Mouse (Mus musculus) G1E (cell line): ENCODE measurements around the gene Hspa1b. TPM values are rescaled to one million over a fixed set of nuclear protein-coding genes. Genes with fewer than 3 reads are reported as not detected.
"Not testable (repeated sequence)": the region's sequence is repeated elsewhere in the genome, so short reads cannot be mapped to it uniquely, and the experiment has no call there.

ENCODE experiments used
- ATAC-seq: 2 replicates; pipeline ENCODE4 v1.8.0; 2016; ENCODE audit warnings: mild to moderate bottlenecking; ENCODE audit not compliant: insufficient number of reproducible peaks, poor library complexity, low FRiP score, severe bottlenecking; ENCODE audit errors: extremely low read depth
- DNase-seq: peaks from one replicate; pipeline ENCODE4 v3.0.0; 2012; ENCODE audit warnings: low spot score
- H3K27me3 ChIP-seq: 2 replicates; pipeline ENCODE4 v1.6.1; 2012; ENCODE audit warnings: mild to moderate bottlenecking, low read length, inconsistent platforms; ENCODE audit not compliant: insufficient read depth
- H3K36me3 ChIP-seq: replicated peaks from 2 replicates; pipeline ENCODE3; 2012; ENCODE audit warnings: mild to moderate bottlenecking, inconsistent platforms
- H3K4me1 ChIP-seq: 2 replicates; pipeline ENCODE4 v1.6.1; 2012; ENCODE audit warnings: low read depth, low read length, inconsistent platforms, mixed read lengths; ENCODE audit not compliant: insufficient read depth
- H3K4me3 ChIP-seq: 2 replicates; pipeline ENCODE4 v1.5.1; 2012; ENCODE audit warnings: low read depth, mild to moderate bottlenecking, inconsistent platforms, low read length, moderate library complexity, mixed read lengths
- H3K9me3 ChIP-seq: replicated peaks from 2 replicates; pipeline ENCODE4 v1.6.1; 2012; ENCODE audit warnings: inconsistent platforms
- CTCF ChIP-seq: IDR thresholded peaks from 2 replicates; pipeline ENCODE4 v1.5.1; 2012; ENCODE audit warnings: low read depth, low read length, inconsistent platforms, mixed read lengths
- GATA1 ChIP-seq: IDR thresholded peaks from 2 replicates; pipeline ENCODE4 v1.6.1; 2012; ENCODE audit warnings: borderline replicate concordance, low read length, inconsistent platforms, mixed read lengths
- GATA2 ChIP-seq: IDR thresholded peaks from 2 replicates; pipeline ENCODE4 v1.6.1; 2012; ENCODE audit warnings: low read depth, low read length, inconsistent platforms, borderline replicate concordance
- POLR2AphosphoS5 ChIP-seq: IDR thresholded peaks from 2 replicates; pipeline ENCODE4 v1.6.1; 2012; ENCODE audit warnings: low read depth, low read length, inconsistent platforms; ENCODE audit not compliant: insufficient replicate concordance
- TAL1 ChIP-seq: conservative IDR thresholded peaks from 2 replicates; pipeline ENCODE4 v1.6.1; 2012; ENCODE audit warnings: low read depth, low read length, inconsistent platforms, mixed read lengths
- polyA plus RNA-seq: library from polyadenylated mRNA; stranded (reverse); fragments of >175 nt; gene quantifications from 2 replicates; pipeline ENCODE4 v1.2.3, GENCODE M21; 2012
- total RNA-seq, 2 experiments: library from RNA; stranded (forward) in 1 of 2; stranded (reverse) in 1 of 2; fragments of 200-1000 nt in 1 of 2; fragments of >200 nt in 1 of 2; fragmentation: Nextera tagmentation in 1 of 2; gene quantifications; 2 replicates each; pipeline ENCODE4 v1.2.3; 2014 to 2017

Hspa1b gene
- total and polyA plus RNA-seq, 3 experiments, result 0.11 to 0.93 TPM; not detected in 1

DNA sequence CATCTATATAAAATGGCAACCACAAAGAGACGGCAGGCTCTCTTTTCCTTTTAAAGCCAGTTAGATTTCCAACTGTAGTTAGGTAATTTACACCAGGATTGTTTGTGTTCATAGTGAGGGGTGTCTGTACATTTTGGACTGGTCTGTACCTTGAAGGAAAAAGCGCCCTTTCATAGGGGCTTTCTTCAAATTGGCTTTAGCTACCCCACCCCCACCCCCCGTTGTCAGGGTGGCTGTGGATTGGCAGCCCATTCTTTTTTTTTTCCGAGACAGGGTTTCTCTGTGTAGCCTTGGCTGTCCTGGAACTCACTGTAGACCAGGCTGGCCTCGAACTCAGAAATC, 38.1 kb upstream of the Hspa1b start:
- H3K36me3 ChIP-seq, result peaks cover 58% of the 10 kb centered on the region
- H3K4me1 ChIP-seq, result peaks cover 45% of the 10 kb centered on the region
- no peaks in the 10 kb centered on the region for H3K27me3 ChIP-seq
- TF ChIP-seq GATA1, result no peak
- peaks cover 32% of the 10 kb centered on the region for H3K9me3 ChIP-seq
- no peak for ATAC-seq
- no peak for DNase-seq
- H3K4me3 ChIP-seq, result peak overlapping the region; percentile 15; the same call in 1 of the 2 replicates

DNA sequence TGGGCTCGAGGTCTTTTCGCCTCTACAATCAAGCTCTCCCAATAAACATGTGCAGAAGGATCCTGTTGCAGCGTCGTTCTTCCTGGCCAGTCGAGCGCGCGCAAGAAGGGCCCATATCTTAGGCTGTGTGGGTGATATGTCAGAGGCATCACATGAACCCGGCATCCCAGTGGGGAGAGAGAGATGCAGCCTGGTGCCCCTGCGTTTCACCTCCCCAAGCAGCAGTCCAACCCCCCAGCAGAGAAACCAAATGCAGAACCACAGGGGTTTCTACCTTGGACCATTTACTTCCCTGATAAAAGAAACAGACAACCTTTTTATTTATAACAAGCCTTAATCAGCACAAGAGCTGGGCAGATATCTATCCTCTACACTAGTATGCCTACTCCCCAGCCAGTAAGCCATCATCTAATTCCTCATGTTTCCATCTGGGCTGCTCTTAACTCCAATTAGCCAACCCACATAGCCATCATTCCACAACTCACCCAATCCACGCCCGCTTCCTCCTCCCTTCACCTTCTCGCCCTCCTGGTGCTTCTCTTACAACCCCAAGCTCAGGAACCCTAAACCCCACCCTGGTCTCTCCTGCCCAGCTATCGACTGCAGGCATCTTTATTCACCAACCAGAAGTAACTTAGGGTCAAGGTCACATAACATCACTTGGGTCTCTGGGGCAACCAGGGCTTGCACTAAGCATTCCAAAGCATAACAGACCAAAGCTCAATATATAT, 37.5 kb upstream of the Hspa1b start:
- TF ChIP-seq GATA2, result no peak
- TF ChIP-seq GATA1, result no peak
- TF ChIP-seq POLR2AphosphoS5, result no peak
- no peak for TF ChIP-seq CTCF
- TF ChIP-seq TAL1, result no peak
- H3K4me1 ChIP-seq, result peaks cover 41% of the 10 kb centered on the region
- peaks cover 32% of the 10 kb centered on the region for H3K9me3 ChIP-seq
- peaks cover 63% of the 10 kb centered on the region for H3K36me3 ChIP-seq
- ATAC-seq (no peak), DNase-seq (no peak)
- H3K27me3 ChIP-seq, result no peaks in the 10 kb centered on the region
- peak overlapping the region; percentile 39; the same call in 1 of the 2 replicates for H3K4me3 ChIP-seq

DNA sequence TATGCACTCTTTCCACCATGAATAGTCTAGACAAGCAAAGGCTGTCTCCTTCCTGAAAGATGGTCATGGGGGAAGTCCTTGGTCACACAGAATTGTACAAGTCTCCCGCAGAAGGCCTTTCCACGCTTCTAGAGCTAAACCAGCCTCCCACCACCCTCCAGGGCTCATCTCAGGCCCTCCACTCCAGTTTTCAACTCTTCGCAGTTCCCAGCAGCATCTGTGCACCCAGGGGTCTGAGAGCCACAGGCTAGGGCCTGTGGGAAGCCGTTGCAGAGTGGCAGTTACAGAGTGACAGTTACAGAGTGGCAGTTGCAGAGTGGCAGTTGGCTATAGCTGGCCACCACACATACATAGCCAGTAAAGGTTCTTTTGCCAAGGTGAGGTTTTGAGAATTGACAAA, 36.9 kb upstream of the Hspa1b start:
- Histone ChIP-seq H3K4me1 (peaks cover 35% of the 10 kb centered on the region), H3K9me3 (peaks cover 32% of the 10 kb centered on the region), H3K36me3 (peaks cover 70% of the 10 kb centered on the region)
- DNase-seq, H3K27me3 ChIP-seq, ATAC-seq, H3K4me3 ChIP-seq: not testable (repeated sequence)

DNA sequence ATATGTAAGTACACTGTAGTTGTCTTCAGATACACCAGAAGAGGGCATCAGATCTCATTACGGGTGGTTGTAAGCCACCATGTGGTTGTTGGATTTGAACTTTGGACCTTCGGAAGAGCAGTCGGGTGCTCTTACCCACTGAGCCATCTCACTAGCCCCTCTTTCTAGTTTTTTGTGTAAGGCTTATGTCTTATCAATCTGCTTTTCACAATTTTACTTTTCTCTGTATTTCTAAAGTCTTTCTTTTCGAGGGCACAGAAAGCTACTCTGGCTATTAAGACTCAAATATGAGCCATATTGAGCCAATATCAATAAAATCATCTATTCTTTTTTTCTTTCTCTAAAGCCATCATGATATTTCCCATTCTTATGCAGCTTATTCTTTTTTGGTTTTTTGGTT, 36.2 kb upstream of the Hspa1b start:
- H3K9me3 ChIP-seq, result peaks cover 32% of the 10 kb centered on the region
- ATAC-seq, DNase-seq, H3K4me3 ChIP-seq, H3K27me3 ChIP-seq: not testable (repeated sequence)
- peaks cover 77% of the 10 kb centered on the region for H3K36me3 ChIP-seq
- peaks cover 31% of the 10 kb centered on the region for H3K4me1 ChIP-seq

DNA sequence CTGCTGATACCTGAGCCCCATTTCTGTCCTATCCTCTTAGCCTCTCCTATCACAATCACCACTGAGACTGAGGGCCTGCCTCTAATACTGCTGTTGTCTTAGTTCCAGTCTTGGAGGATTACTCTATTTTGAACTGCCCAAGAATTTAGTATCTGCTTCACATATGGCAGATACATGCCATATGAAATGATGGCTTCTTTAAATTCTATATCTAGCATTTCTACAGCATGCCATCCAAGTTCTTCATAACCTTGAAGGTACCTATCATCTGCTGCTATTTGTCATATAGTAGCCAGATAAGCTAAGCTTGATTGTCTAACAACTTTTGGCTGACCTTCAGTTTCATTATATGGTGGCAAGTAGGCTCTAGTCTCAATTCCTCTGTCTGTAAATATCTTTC, 35.7 kb upstream of the Hspa1b start:
- H3K36me3 ChIP-seq, result peaks cover 76% of the 10 kb centered on the region
- H3K4me3 ChIP-seq, result no peak overlapping the region
- TF ChIP-seq GATA1 (no peak), POLR2AphosphoS5 (no peak), CTCF (no peak), TAL1 (no peak), GATA2 (no peak)
- ATAC-seq, result no peak
- no peaks in the 10 kb centered on the region for H3K27me3 ChIP-seq
- H3K4me1 ChIP-seq, result peaks cover 26% of the 10 kb centered on the region
- DNase-seq, result no peak
- H3K9me3 ChIP-seq, result peaks cover 28% of the 10 kb centered on the region

DNA sequence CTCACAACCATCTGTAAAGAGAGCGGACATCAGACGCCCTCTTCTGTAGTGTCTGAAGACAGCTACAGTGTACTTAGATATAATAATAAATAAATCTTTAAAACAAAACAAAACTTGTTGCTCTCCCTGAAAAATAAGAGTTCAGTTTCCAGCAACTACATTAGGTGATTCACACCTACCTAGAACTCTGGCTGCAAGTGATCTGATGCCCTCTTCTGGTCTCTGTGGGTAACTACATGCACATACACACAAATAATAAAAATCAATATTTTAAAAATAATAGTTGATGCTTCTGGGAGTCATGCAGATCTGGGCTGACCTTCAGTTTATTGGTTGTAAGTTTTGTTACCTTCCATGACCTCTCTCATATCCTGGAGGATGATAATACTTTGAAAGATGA, 25.2 kb upstream of the Hspa1b start:
- Histone ChIP-seq H3K27me3 (no peaks in the 10 kb centered on the region), H3K36me3 (peaks cover 58% of the 10 kb centered on the region), H3K4me1 (peaks cover 43% of the 10 kb centered on the region), H3K9me3 (no peaks in the 10 kb centered on the region), H3K4me3 (no peak overlapping the region)
- no peak for ATAC-seq
- DNase-seq, result no peak
- no peak for TF ChIP-seq GATA2
- TF ChIP-seq GATA1, result no peak
- no peak for TF ChIP-seq TAL1
- no peak for TF ChIP-seq POLR2AphosphoS5
- no peak for TF ChIP-seq CTCF

DNA sequence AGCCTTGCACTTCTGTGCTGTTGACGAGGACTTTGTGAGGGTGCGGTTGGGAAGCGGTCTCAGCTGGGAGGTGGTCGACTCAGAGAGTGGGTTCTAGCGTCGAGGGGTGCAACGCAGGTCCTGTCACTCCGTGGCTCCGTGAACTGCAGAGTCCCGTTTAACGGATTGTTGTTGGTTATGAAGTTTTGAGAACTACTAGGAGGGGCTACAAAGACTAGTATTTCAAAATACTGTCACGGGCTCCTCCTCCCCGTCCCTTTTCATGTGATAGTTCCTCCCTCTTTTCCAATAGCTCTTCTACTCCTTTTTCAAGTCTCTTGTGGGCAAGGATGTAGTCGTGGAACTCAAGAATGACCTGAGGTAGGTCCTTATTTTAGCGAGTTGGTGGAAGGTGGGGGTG, 23.3 kb upstream of the Hspa1b start:
- Histone ChIP-seq H3K36me3 (peaks cover 63% of the 10 kb centered on the region), H3K9me3 (peaks cover 10% of the 10 kb centered on the region), H3K4me3 (peak overlapping the region; percentile 92), H3K4me1 (peaks cover 43% of the 10 kb centered on the region), H3K27me3 (no peaks in the 10 kb centered on the region)
- ATAC-seq (no peak), DNase-seq (no peak)
- TF ChIP-seq GATA2 (no peak), GATA1 (no peak), POLR2AphosphoS5 (no peak), CTCF (no peak), TAL1 (no peak)
